ENCODE assay signal across 8 mouse cellular contexts in the genomic region with DNA sequence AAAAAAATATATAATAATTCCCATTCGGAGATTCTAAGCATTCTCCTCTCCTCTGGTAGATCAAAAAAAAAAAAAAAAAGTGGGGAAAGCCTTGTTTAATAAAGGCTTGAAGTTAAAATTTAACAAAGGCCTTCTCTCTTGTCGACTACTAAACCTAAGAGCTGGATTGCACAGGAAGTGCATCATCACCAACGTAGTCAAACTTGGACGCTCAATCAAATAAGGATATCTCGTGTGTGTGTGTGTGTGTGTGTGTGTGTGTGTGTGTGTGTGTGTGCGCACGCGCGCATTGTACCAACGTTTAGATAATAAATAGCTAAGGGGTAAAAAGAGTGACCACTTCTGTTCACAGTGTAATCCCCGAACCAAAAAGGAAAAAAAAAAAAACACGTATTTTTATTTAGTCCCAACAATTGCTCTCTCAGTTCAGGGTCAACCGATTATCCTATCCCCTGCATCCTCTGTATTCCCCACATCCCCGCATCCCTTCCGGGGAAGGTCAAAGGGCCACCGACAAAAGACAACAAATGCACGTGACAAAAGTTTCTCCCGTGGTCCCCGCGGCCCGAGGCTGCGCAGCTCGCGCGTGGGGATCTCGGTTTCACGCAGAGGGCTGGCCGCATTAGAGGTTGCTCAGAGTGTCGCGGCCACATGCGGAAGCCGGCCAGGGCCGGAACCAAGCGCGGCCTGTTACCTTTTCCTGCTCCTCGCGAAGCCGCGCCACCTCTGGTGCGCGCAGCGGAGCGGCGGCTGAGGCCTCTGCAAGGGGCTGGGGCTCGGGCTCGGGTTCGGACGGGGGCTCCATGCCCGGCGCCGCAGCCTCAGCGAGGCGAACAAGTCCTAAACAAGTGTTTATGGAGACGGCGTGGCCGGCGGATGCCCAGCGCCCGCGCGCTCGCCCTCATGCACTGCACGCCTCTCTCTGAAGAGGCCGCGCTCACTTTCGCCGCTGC. TPM values are rescaled to one million over a fixed set of nuclear protein-coding genes. Genes with fewer than 3 reads are reported as not detected.
DNase-seq lines count a peak whose midpoint lies in the region; ATAC-seq lines count a peak whose summit lies in the region.

No protein-coding gene starts in this region.

- DNase-seq in adrenal gland, adult 2 months = peak; percentile 87
- peak; percentile 49 for DNase-seq in embryo, embryonic 11.5 days (ENCODE audit: low read depth, low spot score)
- DNase-seq in gastrocnemius, postnatal 36 days = peak; percentile 25 to 76
- peak; percentile 67 to 68 for DNase-seq in left cerebral cortex, postnatal 25 days (ENCODE audit: low spot score in 2 of 2)
- peak; percentile 75 for DNase-seq in mesoderm, embryonic 11.5 days (ENCODE audit: low read depth, low spot score)
- DNase-seq in right cerebral cortex, postnatal 25 days = peak; percentile 69
- peak; percentile 56 to 59 for DNase-seq in urinary bladder, postnatal 36 days (ENCODE audit: low spot score in 2 of 2)

- H3K27ac ChIP-seq in intestine, embryonic 16.5 days (ENCODE audit: low read length) = peak overlapping the region; percentile 95

- H3K4me3 ChIP-seq in intestine, embryonic 16.5 days (ENCODE audit: low read length) = peak overlapping the region; percentile 95

- no peaks in the 10 kb centered on the region for H3K27me3 ChIP-seq in intestine, embryonic 16.5 days (replicated peaks; ENCODE audit: control insufficient read depth, insufficient read depth, low read length)

- intact Hi-C loops in gastrocnemius, postnatal 36 days (cut with DNase I) = no loop called here
- intact Hi-C loops in left cerebral cortex, postnatal 25 days (cut with DNase I) = loop anchor here (2.0 to 5.0 kb wide), 2 partner anchors 42 to 54 kb away; no protein-coding TSS in a partner anchor

- under 1% methylated on average over 66 of the region's 67 CpGs for WGBS in intestine, embryonic 16.5 days

- peak overlapping the region; percentile 94 for H3K9ac ChIP-seq in intestine, embryonic 16.5 days (ENCODE audit: low read depth, low read length)

- H3K36me3 ChIP-seq in intestine, embryonic 16.5 days (ENCODE audit: control insufficient read depth, insufficient read depth, low read length) = no peaks in the 10 kb centered on the region

- peaks cover 2% of the 10 kb centered on the region; the same call in 1 of the 2 replicates for H3K4me1 ChIP-seq in intestine, embryonic 16.5 days (ENCODE audit: control insufficient read depth, insufficient read depth, low read length)

- peak; percentile 86 for ATAC-seq in intestine, embryonic 16.5 days

- H3K4me2 ChIP-seq in intestine, embryonic 16.5 days (ENCODE audit: low read depth, low read length) = peak overlapping the region; percentile 62

- H3K9me3 ChIP-seq in intestine, embryonic 16.5 days (ENCODE audit: control insufficient read depth, low read length) = no peaks in the 10 kb centered on the region

RNA-seq across cellular contexts. Expression of a gene that starts 4.7 kb away (rescaled TPM):
- 10 to 100 TPM; 44.6 to 56.9 TPM for total RNA-seq in adrenal gland, adult 2 months (2021)
- 11.8 and 13.0 TPM in 2 replicates for polyA plus RNA-seq in adrenal gland, adult 2 months (2012; rRNA removed)
- total RNA-seq in gastrocnemius, postnatal 36 days (2021) = 10 to 100 TPM; 22.4 to 24.0 TPM
- 29.6 TPM in 2 replicates for polyA plus RNA-seq in intestine, embryonic 16.5 days (2015; fragmentation: Nextera tagmentation; extraction: Ambion mirVana)
- 10 to 100 TPM; 35.9 to 48.3 TPM for total RNA-seq in left cerebral cortex, postnatal 25 days (2021)

Comparison
In these comparisons a context has a peak if more than half of its experiments do, and no peak if none do; other contexts are left out.
1. Peak in every context shown above with its lines: DNase-seq, ATAC-seq, H3K4me3 ChIP-seq and H3K27ac ChIP-seq.